Mouse (Mus musculus): ENCODE measurements around the gene Mtm1.

The Mtm1 gene

GRCm38 (mm10) chrX:71210467-71210866, at the start of gene Mtm1:
TSS of gene Mtm1 (plus strand) at chrX:71210767.
- DNase-seq, result no peak

- no peak for DNase-seq
These were observed 29.0 kb upstream of the Mtm1 start for GRCm38 (mm10) chrX:71181526-71181925.

- DNase-seq, result peak; percentile 20
These were observed 26.9 kb upstream of the Mtm1 start for GRCm38 (mm10) chrX:71183671-71184070.

- no peak for DNase-seq
These were observed 24.2 kb upstream of the Mtm1 start for GRCm38 (mm10) chrX:71186396-71186795.

- no peak for DNase-seq
These were observed 5.8 kb upstream of the Mtm1 start for GRCm38 (mm10) chrX:71204776-71205175.

GRCm38 (mm10) chrX:71205821-71206542, 4.6 kb upstream of the Mtm1 start:
- DNase-seq, result no peak

- DNase-seq, result no peak
These were observed 4.0 kb upstream of the Mtm1 start for GRCm38 (mm10) chrX:71206595-71206994.

GRCm38 (mm10) chrX:71212911-71213310, 2.3 kb downstream of the Mtm1 start:
- DNase-seq, result no peak

- peak; percentile 76 for DNase-seq
These were observed 4.0 kb downstream of the Mtm1 start for GRCm38 (mm10) chrX:71214441-71215112.

GRCm38 (mm10) chrX:71215113-71215708, 4.6 kb downstream of the Mtm1 start:
- peak; percentile 35 for DNase-seq

GRCm38 (mm10) chrX:71216879-71217278, 6.3 kb downstream of the Mtm1 start:
- DNase-seq, result no peak

GRCm38 (mm10) chrX:71218853-71219252, 8.3 kb downstream of the Mtm1 start:
- DNase-seq, result no peak

- DNase-seq, result peak; percentile 31
These were observed 10.3 kb downstream of the Mtm1 start for GRCm38 (mm10) chrX:71220896-71221295.

GRCm38 (mm10) chrX:71222648-71223408, 12.3 kb downstream of the Mtm1 start:
- no peak for DNase-seq

- DNase-seq, result no peak
These were observed 16.3 kb downstream of the Mtm1 start for GRCm38 (mm10) chrX:71226881-71227280.

GRCm38 (mm10) chrX:71228200-71228599, 17.6 kb downstream of the Mtm1 start:
- DNase-seq, result no peak

GRCm38 (mm10) chrX:71230847-71231246, 20.3 kb downstream of the Mtm1 start:
- no peak for DNase-seq

- no peak for DNase-seq
These were observed 45.9 kb downstream of the Mtm1 start for GRCm38 (mm10) chrX:71256422-71256821.

- DNase-seq, result no peak
These were observed 50.3 kb downstream of the Mtm1 start for GRCm38 (mm10) chrX:71260857-71261256.

GRCm38 (mm10) chrX:71264316-71264715, 53.7 kb downstream of the Mtm1 start:
- no peak for DNase-seq

- peak; percentile 5 for DNase-seq
These were observed 58.4 kb downstream of the Mtm1 start for GRCm38 (mm10) chrX:71268972-71269371.

- DNase-seq, result no peak
These were observed 63.6 kb downstream of the Mtm1 start for GRCm38 (mm10) chrX:71274150-71274549.

- DNase-seq, result no peak
These were observed 74.9 kb downstream of the Mtm1 start for GRCm38 (mm10) chrX:71285473-71285872.
